Mouse (Mus musculus) cerebellum, adult 18-20 months (tissue): Measurements from ENCODE around the gene Ptprj.

Source experiments
- DNase-seq, 2 experiments: peaks; one replicate each; pipeline ENCODE4 v3.0.0; 2021

The Ptprj gene

GRCm38 (mm10) chr2:90580236-90581005 is at the start of gene Ptprj:
Ptprj (minus strand) TSS chr2:90580647.
- peak; percentile 72 to 83 for DNase-seq

GRCm38 (mm10) chr2:90629552-90629951 is 49.1 kb upstream of the Ptprj start:
- no peak for DNase-seq

GRCm38 (mm10) chr2:90628261-90628660 is 47.8 kb upstream of the Ptprj start:
- no peak for DNase-seq

GRCm38 (mm10) chr2:90624920-90625319 is 44.5 kb upstream of the Ptprj start:
- DNase-seq, result peak; percentile 83 to 86

DNA sequence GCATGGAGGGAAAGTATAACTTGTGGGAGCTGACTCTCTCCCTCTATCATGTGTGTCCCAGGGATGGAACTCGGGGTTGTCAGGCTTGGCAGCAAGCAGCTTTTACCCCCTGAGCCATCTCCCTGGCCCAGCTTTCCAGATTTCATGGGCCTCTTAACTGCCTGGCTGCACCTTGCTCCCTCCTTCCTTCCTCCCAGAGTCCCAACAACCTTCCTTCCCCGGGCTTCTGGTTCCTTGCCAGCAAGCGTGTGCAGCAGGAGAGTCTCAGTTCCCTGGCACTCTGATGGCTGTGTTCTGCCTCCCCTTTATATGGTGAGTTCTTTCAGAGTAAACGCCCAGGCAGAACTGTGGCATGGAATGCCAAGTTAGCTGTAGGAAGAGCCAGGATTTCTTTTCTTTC is 43.9 kb upstream of the Ptprj start:
- peak; percentile 55 to 62 for DNase-seq

DNA sequence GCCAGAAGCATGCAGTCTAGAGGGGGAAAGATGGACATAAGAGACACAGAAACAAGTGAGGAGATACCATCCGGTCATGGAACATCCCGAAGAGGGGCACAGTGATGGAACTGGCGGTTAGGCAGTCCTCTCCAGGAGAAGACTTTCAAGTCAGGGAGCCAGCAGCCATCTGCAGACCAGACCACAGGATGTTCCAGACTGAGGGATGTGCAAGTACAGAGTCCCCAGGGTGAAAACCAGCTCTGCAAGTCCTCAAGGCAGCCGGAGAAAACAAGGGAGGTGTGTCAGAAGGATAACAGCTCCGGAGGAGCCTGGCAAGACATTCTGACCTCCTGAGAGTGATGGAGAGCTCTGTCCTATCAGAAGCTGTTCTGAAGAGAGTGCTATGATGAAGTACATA is 40.4 kb upstream of the Ptprj start:
- DNase-seq, result no peak

GRCm38 (mm10) chr2:90619648-90620047 is 39.2 kb upstream of the Ptprj start:
- no peak for DNase-seq

DNA sequence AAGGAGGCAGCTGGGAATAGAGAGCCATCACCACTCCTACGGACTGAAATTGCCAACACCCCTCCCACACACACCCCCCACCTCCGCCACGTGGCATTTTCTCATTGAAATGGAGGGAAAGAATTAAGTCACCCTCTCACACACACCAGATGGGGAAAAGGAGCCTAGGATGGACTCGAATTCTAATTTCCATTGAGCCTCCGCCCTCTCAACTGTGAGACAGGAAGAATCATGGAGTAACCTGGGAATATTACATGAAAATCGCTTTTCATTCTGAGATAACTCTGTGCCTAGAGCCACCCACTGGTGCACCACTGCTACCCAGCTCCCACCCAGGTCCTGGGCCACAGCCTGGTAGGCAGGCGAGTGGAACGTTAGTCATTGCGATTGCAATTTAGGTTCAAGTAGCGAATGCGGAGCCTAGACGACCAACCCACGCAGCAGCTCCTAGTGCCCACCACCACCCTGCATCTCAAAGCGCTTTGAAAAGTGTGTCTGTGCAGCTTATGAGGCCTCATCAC is 34.3 kb upstream of the Ptprj start:
- DNase-seq, result no peak

DNA sequence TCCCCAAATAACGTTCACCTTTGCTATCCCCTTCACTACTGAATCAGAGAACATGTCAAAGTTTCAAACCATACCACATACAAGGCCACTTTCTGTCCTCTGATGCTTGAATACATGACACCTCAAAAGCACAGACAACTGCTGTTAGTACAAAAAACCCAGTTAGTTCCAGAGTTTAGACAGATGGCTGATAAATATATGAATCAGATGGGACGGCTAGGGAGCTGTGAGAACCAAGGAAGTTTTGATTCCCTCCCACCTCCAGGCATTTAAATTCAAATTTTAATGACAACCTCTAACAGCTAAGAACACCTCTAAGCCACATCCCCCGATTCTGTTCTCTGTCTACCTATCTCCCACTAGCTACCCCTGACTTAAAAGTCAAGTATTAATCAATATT is 33.1 kb upstream of the Ptprj start:
- DNase-seq, result no peak

DNA sequence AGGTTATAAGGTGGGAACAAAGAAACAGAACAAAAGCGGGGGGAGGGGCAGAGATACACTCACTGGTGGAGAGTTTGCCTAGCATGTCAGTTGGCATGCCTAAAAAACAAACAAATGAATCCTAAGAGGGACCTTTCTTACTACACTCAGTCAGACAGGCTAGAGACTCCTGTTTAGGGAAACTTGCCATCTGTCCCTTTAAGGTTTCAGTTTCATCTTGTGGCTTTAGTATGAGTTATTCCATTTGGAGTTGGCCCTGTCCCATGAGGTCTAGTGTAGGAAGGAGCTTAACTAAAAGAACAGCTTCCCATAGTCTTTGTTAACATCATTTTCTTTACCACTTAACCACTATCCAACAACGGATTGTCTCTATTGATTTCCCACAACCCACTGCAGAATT is 32.6 kb upstream of the Ptprj start:
- no peak for DNase-seq

- no peak for DNase-seq
These were observed 31.6 kb upstream of the Ptprj start for GRCm38 (mm10) chr2:90611959-90612571.

DNA sequence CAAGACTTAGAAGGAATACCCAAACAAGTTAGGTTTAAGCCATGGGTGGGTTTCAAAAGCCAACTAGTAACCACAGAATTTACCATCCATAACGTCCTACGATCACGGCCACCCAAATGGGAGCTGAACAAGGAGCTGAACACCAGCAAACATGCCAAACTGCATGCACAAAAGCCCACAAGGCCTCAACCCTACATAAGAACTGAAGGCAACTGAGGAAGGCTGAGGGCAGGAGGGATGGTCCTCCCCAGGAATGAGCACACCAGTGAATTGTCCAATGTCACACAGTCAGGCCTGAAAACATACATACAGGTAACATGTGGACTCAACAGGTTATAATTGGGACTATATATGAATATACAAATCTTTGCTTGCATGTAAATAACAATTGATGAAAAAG is 20.6 kb upstream of the Ptprj start:
- DNase-seq, result no peak

- no peak for DNase-seq
These were observed 7.7 kb upstream of the Ptprj start for GRCm38 (mm10) chr2:90588141-90588540.

DNA sequence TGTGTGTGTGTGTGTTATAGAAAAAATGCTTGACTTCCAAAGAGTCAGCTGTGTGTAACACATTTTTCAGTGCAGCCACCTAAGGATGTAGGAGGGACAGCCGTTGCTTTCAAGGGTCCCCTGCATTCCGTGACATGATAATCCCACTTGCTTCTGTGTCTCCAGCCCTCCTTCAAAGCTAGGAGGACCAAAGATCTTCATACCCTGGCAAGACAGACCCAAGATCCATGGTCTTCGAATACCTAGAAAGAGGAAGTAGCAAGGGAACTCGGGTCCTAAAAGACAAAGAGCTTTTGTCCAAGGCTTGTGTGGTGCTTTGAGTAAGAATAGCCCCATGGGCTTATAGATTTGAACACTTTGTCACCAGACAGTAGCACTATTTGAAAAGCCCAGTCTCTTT is 4.1 kb upstream of the Ptprj start:
- DNase-seq, result no peak

GRCm38 (mm10) chr2:90583628-90584131 is 3.2 kb upstream of the Ptprj start:
- DNase-seq, result peak in 1 of 2 experiments; percentile 19

DNA sequence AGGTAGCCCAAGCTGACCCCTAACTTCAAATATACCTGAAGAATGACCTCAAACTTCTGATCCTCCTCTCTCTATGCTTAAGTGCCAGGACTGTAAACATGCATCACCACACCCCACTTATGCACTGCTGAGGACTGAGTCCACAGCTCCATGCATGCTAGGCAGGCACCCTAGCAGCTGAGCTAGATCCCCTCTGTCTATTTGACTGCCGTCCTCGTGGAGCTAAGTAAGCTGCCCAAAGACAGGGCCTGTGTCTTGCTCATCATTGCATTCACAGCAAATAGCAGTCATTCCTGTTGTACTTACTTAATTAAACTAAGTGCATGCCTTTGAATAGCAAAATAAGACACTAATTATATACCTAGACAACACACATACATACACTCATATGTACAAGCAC is 2.4 kb upstream of the Ptprj start:
- DNase-seq, result no peak

DNA sequence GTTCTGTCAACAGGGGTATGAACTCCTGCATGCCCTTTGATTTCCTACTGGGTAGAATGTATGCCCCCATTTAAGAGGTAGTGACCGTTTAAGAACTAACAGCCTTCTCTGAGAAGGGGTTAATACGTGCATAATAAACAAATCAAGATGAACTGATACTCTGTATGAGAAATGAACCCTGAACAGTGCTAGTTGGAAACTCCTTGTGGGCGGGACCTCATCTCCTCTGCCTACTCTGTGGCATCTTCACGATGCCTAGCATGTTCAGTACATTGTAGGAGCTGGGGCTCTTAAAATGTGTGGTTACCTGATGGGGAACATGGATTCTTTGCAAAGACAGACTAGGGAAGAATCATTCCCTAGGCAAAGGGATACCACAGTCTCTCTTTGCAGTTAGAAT is 1.9 kb upstream of the Ptprj start:
- DNase-seq, result no peak

GRCm38 (mm10) chr2:90581796-90582125 is 1.3 kb upstream of the Ptprj start:
- peak in 1 of 2 experiments; percentile 6 for DNase-seq

GRCm38 (mm10) chr2:90581006-90581795 is 754 bp upstream of the Ptprj start:
- DNase-seq, result peak in 1 of 2 experiments; percentile 41

DNA sequence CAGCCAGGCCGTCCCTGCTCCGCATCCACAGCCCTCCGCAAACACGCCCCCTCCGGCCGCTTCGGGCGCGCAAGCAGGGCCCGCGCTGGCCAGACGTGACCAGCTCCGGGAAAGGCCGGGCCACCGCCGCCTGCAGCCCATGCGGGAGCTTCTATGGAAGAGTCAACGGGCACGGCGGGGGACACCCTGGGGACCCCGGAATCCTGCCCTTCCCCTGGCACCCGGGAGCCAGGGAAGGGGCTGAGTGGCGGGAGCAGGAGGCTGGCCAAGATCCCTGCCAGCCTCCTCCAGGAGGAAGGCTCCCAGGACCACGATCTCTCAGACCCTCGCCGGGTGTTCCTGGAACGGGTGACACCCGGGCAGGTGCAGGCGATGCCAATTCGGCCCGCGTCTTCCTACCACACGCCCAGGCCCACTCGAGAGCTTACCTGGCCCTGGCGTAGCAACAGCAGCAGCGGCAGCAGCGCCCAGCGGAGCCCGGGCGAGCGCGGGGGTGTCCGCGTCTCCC is 665 bp downstream of the Ptprj start:
- DNase-seq, result peak; percentile 76 to 82

- DNase-seq, result no peak
These were observed 1.3 kb downstream of the Ptprj start for GRCm38 (mm10) chr2:90579038-90579727.

DNA sequence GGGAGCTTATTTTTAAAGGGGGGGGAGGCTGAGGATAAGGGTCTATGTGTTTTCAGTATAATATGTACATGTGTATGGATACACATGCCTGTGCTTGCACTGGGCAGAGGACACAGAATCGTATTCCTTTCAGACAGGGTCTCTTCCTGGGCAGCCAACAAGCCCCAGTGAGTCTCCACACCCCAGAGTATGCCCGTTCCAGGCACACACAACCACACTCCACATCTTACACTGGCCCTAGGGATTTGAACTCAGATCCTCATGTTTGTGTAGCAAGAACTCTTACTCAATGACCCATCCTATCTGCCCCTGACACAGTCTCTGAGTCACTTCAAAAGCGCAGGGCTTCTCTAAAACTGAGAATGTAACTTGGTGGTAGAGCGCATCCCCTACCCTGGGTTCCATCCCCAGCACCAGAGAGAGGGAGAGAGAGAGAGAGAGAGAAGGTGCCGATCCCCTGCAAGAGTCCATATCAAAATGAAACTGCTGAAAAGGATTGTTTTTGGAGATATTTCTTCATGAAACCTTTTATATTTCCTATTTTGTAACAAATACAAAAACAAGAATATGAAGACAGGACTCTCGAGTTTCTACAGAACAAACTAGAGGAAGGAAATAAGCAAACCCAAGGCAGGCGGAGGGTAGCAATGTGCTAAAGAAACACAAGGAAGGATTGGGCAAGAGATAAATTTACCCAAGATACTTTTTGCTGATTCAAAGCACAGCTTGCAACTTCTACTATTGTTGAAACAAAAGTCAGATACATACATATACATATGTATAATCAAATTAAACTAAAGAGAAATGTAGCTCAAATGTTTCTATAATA is 2.8 kb downstream of the Ptprj start:
- DNase-seq, result peak in 1 of 2 experiments; percentile 13
